Mouse (Mus musculus): Measurements from ENCODE around the gene Prss50.

DNA sequence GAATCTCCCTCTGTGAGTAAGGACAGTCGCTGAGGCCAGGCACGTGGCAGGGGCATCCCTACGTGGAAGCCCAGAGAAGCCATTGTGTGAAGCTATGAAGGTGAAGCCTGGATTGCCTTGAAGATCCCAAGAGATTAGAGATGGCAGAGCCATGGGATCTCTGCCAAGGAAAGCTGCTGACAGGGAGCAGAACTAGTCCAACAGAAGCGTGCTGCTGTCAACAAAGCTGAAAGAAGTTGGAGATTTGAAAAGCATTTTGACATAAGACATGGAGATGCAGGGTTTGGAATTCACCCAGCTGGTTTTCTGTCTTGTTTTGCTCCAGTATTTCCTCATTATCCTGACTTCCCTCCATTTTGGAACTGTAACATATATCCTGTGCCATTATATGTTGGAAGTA lies 44.5 kb downstream of the Prss50 start:
- no peak for TF ChIP-seq CTCF (IDR thresholded peaks at IDR 0.05; ENCODE audit: low read depth)
- TF ChIP-seq EP300 (IDR thresholded peaks at IDR 0.05; ENCODE audit: low read depth): no peak
